Mouse (Mus musculus): ENCODE measurements around the gene Trdmt1.

DNA sequence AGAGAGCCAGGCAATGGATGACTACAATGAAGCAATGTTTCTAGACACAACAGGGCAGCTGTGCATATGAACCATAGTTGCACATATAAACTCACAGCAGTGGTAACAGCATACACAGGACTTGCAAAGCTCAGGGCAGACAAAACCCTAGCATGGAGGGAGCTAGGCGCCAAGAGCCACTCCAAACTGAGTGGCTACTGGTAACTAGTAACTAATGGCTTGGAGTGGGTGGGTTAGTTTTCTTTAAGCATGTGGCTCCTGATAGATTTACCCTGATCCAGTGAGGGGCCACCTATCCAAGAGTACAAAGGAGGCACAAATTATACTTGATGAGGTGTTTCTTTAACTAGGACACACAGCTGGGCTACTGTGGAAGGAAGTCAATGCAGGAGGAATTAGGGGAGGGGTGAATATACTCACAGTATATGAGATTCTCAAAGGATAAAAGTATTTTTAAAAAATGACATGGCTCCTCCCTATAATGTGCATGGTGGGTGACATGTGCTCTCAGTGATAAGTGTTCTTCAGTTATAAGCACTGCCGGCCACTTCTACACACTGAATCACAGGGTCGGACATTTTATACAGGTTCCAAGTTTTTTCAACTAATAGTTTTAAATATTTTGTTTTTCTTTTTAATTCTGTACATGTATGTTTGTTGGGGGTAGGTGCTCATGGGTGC lies 15.1 kb downstream of the Trdmt1 start:
- no peak for TF ChIP-seq CTCF (IDR thresholded peaks at IDR 0.05; ENCODE audit: borderline replicate concordance, insufficient read depth, low read length)
- TF ChIP-seq POLR2A (IDR thresholded peaks at IDR 0.05; ENCODE audit: low read depth, low read length) = no peak

Data from embryonic fibroblast, embryonic 13.5 days (primary cell).